Mouse (Mus musculus) induced T-regulatory cell, adult 2 months (primary cell): ENCODE results near the gene Rpap2.
A peak's percentile ranks its signal among the peaks of the same experiment; 100 is the strongest.

Experiments used
- DNase-seq: peaks from one replicate; pipeline ENCODE4 v3.0.0-alpha.2; 2012; ENCODE audit warnings: low read depth

Gene Rpap2

DNA sequence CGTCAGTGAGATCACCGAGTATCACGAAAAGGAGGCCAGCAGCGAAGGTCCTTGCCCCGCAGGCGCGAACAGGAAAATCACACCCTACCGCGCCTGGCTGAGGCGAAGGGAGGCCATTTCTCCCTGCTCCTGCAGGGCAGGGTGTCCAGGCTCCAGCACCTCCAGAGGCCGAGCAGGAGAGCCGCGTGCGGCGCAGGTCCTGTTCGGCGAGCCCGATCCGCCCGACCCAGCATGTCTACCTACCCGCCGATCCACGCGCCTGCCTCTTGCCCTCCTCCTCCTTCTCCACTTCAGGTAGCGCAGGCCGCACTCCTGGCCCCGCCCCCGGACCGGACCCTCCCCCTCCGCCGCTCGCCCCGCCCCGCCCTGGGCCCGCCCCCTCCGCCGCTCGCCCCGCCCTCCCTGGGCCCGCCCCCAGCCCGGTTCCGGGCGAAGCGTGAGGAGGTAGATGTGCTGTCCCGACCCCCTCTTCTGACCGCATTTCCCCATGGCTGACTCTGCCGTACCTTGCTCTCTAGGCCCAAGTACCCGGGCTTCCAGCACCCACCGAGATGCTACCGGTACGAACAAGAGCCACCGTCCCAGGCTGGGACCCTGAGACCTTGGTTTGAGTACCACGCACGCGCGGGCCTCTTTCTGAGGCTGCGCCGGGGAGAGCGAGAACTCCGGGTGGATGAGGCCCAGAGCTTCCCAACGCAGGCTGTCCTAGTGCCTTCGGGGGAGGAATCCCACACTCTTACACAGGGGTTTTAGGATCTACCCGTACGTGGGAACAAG is at the start of gene Rpap2, which contains the start of gene Glmn:
Gene Rpap2 (plus strand): TSS at position 73 of the 777 bp plus-strand sequence.
Gene Glmn (minus strand): TSS at position 588 of the 777 bp plus-strand sequence.
- peak; percentile 90 for DNase-seq

DNA sequence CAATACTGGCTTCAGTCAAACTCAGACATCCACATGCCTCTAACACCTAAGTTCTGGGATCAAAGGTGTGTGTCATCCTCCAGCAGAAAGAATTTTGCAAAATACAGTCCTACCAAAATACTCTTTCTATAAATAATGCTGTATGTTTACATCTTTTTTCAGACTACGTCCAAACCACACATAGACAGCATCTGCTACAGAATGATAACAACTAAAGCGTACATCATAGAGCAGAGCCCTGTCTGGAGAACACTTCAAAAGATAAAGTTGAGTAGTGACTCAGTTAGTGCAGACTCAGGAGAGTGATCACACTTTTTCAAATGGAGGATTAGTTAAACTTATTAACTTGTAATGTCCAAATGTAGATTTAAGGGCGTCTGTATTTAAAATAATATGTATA is 49.2 kb upstream of the Rpap2 start:
- DNase-seq = no peak

DNA sequence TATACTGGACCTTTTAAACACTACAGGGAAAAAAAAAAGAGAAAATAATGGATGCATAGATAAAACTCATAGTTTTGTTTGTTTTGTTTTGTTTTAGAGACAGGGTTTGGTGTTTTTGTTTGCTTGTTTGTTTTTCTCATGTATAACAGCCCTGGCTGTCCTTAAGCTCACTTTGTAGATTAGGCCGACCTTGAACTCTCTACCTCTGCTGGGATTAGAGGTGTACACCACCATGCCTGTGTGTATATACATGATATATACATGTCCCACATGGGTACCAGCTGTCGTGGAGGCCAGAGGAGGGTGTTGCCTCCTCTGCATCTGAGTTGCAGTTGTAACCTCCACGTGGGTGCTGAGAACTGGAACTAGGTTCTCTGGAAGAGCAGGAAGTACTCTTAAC is 48.7 kb upstream of the Rpap2 start:
- DNase-seq = no peak

DNA sequence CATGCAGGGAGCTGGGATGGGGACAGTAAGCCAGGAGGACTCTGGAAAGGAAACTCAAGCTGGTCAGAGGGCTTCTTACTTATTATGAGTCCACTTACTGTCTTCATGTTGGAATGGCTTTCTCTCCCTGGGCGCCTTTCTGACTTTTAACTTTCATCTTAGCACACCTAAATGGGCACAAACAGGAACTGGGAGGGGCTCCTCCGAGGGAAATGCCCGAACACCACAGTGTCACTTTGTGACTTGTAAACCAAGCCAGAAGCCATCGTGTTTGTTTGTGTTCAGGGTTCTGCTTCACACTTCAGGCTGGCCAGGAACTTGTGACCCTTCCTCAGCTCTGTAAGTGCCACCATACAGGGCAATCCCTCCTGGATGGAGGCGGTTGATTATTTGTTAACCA is 42.8 kb upstream of the Rpap2 start:
- peak; percentile 65 for DNase-seq

DNA sequence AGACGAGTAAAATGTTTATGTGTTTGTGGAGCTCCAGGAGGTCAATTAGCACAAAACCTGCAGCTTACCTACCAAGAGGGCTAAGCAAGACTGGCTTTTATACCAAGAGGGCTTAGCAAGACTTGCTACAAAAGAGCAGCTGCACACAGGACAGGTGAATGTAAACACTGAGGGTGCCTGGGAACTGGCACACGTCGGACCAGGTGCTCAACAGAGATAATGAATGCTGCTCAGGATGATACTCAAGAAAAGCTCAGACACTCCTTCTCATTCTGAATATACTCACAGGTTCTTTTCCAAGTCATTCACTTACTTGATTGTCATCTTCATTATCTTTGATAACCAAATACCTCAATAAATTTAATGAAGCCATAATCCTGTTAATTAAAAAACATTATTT is 40.2 kb upstream of the Rpap2 start:
- DNase-seq = no peak

DNA sequence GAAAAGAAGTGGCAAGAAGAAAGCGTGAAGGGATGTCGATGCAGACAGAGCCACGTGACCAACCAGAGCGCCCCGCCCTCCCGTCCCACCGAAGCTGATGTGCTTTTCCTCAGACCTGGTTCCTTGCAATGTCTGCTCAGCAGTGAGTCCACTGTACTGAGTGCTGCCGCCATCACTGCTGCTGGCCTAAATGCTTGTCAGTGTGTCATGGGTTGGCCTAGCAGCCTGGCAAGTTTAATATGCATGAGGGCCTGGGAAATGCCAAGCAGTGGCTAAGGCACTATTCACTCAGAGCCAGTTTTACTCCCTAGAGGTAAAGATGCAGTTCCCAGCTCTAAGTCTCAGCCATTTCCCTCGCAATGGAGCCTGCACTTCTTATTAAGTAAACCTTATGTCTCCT is 28.0 kb upstream of the Rpap2 start:
- DNase-seq = no peak

DNA sequence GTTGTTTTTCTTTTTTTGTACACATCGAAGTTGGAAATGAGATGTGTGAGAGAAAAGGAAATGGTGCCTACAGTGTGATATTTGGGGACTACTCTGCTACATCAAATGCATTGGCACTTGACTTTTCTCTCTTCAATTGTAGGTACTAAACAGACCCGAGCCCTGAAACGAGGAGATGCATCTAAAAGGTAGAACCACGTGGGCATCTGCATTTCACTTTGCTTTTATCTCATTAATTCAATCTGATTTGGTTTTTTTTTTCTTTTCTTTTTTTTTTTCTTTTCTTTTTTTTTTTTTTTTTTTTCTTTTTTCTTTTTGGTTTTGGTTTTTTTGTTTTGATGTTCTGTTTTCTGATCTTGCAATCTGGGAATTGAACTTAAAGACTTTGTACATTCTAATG is 1.2 kb downstream of the Rpap2 start:
- no peak for DNase-seq

DNA sequence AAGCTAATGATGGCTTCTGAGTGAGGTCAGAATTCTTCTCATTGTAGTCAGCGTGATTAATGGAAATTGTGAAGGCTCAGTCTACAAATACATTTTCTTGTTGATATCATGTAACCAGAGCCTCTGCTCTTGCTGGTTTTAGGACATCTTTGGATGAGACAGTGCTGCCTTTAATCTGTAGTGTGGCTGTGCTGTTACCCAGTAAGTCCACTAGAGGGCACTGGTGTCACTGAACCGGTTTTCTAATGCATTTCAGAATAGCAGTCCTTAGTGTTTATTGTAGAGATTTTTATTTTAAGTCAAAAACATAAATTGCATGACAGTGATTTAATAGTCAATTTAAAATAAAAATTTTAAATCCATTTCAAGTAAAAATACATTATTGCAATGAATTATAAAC is 14.1 kb downstream of the Rpap2 start:
- DNase-seq = peak; percentile 85

DNA sequence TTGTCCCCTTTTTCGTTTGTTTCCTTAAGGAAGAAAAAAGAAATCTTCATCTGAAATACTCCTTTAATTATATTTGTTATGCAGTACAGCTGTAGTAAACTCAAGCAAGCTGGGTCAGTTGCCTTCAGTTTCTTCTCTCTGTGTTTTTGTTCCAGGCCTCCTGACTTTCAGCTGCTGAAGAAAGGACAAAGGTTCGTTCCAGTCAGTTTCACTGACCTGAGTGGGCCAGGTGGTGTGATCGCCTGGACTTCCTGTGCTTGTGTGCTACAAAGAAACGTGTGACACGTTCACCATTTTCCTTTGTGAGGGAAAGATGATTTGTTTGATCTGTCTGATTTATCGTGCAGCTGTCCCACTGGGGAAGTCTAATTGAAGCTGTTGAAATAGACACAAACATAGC is 20.8 kb downstream of the Rpap2 start:
- no peak for DNase-seq

DNA sequence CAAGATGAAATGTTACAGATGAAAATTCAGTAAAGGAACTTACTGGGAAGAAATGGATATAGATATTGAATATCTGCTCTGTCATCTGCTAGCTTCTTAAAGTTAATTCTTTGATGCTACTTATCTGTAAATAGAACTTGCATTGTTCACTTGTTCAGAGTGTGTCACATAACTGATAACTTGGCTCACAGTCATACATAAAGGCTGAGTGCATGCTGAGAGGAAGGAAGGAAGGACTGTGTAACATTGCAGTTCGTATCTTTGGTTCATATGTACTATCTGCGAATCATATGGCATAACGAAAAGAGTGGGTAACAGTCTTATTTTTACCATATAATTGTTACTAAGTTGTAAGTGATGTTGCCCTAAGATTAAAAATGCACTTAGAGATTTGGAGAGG is 24.2 kb downstream of the Rpap2 start:
- no peak for DNase-seq

DNA sequence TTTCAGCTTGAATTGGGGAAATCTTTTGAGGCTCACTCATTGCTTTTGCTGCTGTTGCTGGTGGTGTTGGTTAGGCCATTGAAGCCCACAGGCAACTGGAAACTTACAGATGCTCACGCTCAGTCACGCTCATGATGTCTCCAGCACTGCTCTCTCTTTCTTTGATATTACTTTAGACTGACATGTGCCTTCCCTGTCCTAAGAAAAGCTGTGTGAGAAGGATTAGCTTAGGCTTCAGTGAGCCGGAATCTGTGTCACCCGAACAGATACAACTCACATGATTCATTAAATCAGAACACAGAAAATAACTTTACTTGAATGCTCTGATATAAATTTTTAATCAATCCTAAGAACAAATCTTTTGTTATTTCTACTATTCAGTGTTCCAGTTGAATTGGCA is 36.5 kb downstream of the Rpap2 start:
- no peak for DNase-seq

DNA sequence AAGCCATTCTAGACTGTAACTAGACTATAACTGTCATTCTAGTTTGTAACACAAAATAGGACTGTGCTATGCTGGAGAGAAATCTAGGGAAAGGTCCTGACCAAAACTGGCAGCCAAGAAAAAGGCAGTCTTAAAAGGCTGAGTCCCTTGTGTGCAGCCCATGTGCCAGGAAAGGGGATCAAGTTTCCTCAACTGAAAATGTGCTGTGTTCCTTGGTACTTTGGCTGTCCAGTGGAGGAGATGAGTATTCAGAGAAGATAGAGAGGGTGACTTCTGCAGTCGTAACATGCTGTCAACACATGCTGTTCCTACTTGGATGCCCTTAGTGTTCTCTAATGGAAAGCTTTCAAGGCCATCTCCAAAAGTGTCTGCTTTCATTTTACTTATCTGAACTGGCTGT is 39.9 kb downstream of the Rpap2 start:
- no peak for DNase-seq

DNA sequence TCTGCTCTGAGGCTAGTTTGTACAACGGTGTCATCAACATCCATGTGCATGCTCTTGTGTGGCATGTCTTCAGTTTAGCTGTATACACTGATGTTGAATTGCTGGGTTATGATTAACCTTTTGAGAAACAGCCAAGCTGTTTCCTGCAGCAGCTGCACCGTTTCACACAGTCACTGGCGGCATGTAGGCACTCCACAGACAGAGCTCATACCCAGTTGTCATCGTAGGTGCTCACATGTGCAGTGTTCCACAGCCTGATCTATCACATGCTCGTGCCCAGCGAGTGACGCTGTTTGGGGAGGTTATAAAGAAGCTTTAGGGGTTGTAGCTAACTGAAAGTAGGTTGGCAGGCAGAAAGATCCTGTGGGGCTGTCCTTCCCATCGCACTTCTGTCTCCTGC is 41.2 kb downstream of the Rpap2 start:
- DNase-seq = no peak

DNA sequence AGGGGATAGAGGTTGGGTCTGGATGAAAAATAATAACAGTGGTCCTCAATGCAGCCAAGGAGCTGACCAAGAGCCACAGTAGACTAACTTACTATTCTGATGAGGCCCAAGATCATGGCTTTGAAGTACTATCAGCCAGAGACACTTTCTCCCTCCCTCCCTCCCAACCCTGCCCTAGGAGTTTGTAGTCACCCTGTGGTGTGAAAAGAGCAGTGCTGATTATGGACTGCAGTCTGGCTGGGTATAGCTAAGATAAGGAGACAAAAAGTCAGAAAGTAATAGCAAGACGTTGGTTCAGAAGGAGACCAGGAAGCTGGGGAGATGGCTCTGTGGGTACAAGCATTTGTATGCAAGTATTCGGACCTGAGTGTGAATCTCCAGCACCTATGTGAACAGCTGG is 47.4 kb downstream of the Rpap2 start:
- no peak for DNase-seq

DNA sequence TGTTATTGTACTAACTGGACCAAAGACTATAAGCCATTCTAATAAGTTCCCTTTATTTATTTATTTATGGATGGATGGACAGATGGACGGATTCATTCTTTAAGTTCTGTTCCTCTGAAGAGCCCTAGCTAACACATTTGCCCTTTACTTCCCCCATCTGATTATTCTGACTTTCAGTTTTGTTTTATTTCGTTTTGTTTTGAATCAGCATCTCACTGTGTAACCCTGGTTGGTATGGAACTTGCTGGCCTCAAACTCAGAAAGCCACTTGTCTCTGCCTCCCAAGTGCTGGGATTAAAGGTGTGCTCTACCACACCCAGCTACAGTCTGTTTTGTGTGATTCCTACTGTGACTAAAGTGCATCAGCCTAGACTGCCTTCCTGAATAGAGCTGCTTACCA is 48.8 kb downstream of the Rpap2 start:
- DNase-seq = peak; percentile 75

DNA sequence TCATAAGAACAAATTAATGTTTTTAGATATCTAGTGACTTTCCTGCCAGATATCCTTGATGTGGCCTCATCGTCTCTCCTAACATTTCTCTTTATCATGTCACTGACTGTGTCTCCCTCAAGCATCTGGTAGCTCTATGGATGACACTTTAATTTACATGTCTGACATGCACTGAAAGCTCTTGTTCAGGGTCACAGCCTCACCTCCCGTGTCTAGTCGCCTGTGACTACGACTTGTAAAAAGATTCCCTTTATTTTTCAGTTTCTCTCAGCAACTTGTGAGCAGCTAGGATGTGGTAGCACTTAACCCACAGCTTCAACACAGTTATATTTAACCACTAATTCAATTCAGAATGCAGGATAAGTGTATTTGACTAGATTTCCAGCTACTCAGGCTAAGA is 50.4 kb downstream of the Rpap2 start:
- peak; percentile 19 for DNase-seq

DNA sequence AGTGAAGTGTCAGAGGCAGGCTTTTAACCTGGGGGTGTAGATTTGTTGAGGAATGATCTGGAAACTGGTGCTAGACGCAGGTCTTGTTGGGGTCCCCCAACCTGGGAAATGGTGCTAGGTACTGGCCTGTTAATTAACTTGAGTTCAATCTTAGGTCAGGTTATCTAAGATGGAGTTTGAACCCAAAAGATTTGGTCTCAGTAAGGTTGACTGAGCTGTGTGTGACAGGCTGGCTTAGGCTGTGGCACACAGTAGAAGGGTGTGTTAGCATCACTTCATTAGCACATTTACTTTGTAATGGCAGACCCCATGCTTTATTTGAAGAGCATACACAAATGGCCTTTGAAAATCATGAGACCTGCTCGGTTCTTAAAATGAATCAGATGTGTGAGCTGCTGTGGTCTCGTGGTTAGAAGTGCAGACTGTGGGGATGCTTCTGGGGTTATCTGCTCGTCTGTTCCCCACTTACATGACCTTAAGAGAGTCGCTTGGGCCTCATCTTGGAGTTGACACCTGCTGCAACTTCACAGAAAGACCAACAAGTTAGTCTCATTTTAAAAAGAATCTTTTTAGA is 51.5 kb downstream of the Rpap2 start:
- peak; percentile 72 for DNase-seq

DNA sequence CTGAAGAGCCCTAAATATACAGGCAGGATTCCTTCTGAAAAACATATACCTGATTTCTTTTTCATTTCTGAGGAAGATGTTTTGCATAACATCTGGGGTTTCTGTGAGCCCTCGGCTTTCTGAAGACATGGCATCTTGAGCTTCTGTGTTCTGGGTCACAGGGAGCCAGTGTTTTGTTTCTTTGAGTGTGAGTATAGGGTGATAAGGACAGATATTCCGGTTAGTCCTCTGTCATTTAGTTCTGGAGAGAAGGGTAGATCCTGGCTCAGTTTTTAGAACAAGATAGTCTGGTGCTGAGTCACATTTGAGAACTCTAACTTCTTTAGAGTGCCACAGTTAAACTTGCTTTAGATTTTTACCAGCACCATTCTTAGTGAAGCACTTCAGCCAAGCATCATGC is 52.5 kb downstream of the Rpap2 start:
- DNase-seq = peak; percentile 21

DNA sequence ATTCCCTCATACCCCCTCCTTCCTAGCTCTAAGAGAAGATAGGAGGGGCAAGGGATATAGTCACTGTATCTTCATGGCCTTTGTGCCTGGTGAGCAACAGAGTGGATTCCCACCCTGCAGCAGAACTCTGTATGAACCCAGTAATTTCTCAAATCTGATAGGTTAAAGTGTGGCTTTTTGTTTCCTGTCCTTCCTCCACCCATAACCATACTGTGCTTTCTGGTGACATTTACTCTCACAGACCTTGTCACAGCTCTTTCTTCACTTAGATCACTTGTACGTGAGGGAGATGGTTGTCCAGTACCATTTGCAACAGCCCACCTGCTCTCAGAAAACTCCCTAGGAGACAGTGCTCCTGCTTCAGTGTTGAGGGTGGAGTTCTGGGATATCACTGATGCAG is 53.3 kb downstream of the Rpap2 start:
- DNase-seq = peak; percentile 67

DNA sequence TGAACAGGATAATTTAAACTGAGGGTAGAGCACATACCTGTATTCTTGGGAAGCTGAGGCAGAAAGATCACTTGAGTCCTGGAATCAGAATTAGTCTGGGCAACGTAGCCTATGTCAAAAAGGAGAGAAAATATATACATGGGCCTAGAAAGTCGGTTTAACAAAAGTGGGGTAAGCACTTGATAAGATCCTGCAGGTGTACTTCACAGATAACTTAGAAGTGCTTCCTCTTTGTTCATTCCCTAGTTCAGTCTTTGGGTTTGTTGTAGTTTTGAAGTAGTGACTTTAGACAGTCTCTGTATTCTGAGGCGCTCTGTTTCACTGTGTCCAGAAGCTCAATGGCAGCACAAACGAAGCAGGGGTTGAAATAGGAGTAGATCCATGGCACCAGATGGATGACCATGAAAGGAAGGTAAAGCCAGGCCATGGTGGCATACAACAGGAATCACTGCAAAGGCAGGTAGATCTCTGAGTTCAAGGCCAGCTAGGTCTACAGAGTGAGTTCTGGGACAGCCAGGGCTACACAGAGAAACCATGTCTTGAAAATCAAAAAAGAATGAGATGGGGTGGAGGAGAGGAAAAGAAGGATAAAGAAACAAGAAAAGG is 55.0 kb downstream of the Rpap2 start:
- DNase-seq = peak; percentile 6

DNA sequence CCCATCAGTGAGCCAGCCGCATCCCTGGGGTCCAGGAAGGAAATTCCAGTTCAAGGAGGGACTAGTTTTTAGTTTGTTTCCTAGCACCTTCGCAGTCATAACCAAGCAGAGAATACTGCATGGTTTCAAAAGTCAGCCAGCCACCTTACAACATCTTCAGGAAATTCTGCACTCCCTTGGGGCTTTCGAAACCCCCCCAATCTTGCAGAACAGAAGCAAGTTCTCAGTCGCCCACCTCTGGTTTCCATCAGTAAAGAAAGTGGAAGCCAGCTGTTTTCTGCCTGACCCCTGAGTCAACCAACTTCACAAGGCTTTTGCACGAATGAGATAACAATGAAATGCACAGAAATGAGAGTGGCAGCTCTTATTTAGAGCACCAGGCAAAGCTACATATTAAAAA is 81.2 kb downstream of the Rpap2 start:
- DNase-seq = no peak

DNA sequence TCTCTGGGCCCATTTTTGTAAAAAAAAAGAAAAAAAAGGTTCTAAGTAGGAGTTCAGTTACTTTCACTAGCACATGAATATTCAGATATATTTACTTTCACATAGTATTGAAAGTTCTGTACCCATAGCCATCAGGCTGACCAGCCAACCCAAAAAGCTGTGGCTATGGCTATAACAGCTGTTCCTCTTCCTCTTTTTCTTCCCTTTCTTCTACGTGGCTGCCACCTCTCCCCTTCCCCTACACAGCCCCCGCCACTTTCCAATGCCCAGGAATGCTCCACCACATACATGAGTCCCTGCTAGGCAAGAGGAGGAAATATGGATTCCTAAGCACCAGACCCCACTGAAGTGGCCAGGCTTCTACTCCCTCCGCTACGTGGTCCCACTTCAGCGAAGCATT is 84.1 kb downstream of the Rpap2 start:
- DNase-seq = no peak

DNA sequence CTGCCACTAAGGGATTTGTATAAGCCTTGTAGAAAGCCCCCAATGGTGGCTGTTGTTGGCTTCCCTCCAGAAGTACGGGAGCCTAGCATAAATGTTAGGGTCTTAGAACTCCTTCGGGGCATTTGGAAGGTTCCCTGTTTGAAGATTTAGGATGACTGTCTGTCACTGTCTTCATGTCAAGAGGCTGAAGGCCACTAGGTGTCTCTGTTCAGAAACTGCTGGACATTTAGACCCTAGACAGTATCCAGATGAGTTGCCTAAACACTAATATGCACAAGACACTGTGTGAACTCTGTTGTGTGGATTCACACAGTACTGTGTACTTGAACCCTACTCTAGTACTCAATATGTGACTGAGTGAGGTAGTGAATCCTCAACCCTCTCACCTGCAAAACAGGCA is 87.2 kb downstream of the Rpap2 start:
- DNase-seq = peak; percentile 55

DNA sequence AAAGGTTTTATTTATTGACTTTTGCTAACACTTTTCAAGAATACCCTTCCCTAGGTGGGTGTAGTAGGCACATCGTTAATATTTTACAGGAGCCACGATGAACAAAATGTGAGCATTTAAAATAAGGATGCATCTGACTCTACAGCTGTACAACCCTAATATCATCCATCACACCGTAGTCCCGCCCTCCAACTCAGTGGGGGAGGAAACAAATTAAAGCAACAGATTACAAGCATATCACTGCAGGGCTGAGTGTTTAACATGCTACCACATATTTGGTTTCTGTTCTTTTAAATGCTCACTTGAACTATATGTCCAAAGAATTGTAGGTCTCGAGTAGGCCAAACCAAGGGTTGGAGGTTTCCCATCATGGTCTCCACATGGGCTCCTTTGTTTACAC is 90.0 kb downstream of the Rpap2 start:
- DNase-seq = peak; percentile 34
